Mouse (Mus musculus) E14TG2a.4 (cell line): ENCODE measurements around the gene Sik3.

Source experiments
- CTCF ChIP-seq: conservative IDR thresholded peaks from 2 replicates; pipeline ENCODE4 v1.5.1; 2014; ENCODE audit warnings: low read length
- POU5F1 ChIP-seq: IDR thresholded peaks from 2 replicates; pipeline ENCODE4 v1.6.1; 2014; ENCODE audit warnings: low read length, borderline replicate concordance

DNA sequence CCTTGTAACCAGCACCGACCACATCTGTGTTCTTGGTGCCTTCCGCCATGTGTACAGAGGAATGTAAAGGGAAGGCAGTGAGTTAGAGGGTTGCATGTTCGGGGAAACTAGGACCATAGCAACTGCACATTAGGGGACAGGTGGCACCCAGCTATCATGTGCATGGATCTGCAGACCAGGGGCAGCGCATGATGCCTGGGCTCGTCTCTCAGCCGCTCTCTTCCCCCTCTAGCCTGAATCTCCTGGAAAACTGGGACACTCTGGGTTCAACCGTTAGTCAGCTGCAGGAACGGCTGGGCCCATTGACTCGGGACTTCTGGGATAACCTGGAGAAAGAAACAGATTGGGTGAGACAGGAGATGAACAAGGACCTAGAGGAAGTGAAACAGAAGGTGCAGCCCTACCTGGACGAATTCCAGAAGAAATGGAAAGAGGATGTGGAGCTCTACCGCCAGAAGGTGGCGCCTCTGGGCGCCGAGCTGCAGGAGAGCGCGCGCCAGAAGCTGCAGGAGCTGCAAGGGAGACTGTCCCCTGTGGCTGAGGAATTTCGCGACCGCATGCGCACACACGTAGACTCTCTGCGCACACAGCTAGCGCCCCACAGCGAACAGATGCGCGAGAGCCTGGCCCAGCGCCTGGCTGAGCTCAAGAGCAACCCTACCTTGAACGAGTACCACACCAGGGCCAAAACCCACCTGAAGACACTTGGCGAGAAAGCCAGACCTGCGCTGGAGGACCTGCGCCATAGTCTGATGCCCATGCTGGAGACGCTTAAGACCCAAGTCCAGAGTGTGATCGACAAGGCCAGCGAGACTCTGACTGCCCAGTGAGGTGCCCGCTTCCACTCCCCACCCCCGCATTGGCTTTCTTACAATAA lies 217.2 kb downstream of the Sik3 start:
- TF ChIP-seq CTCF (peak; percentile 50), POU5F1 (no peak)
